Mouse (Mus musculus) intestine, embryonic 14.5 days (tissue): ENCODE results near the gene H2afx. TPM values are rescaled to one million over a fixed set of nuclear protein-coding genes. Genes with fewer than 3 reads are reported as not detected.

Experiments
- ATAC-seq: fragments of 200-750 bp; cut with Nextera tagmentation; replicated peaks from 2 replicates; pipeline ENCODE4 v1.8.0; 2017; ENCODE audit warnings: low read depth, moderate number of reproducible peaks, moderate TSS enrichment, moderate library complexity; ENCODE audit not compliant: low FRiP score, low TSS enrichment
- DNase-seq: peaks from one replicate; pipeline ENCODE4 v3.0.0-alpha.2; 2018; ENCODE audit warnings: low spot score
- H3K27ac ChIP-seq: fragments of 300-500 bp; sonication (generic); 2 replicates; pipeline ENCODE4 v1.5.1; 2014; ENCODE audit warnings: low read depth, mild to moderate bottlenecking, control low read depth
- H3K27me3 ChIP-seq: fragments of 300-500 bp; sonication (generic); replicated peaks from 2 replicates; pipeline ENCODE4 v1.6.1; 2014; ENCODE audit warnings: low read length, control low read depth; ENCODE audit not compliant: control insufficient read depth, insufficient read depth
- H3K36me3 ChIP-seq: fragments of 300-500 bp; sonication (generic); 2 replicates; pipeline ENCODE4 v1.6.1; 2014; ENCODE audit warnings: low read length, control low read depth; ENCODE audit not compliant: control insufficient read depth, insufficient read depth
- H3K4me1 ChIP-seq: fragments of 300-500 bp; sonication (generic); replicated peaks from 2 replicates; pipeline ENCODE4 v1.6.1; 2014; ENCODE audit warnings: low read length, control low read depth, mixed read lengths; ENCODE audit not compliant: control insufficient read depth, insufficient read depth
- H3K4me2 ChIP-seq: fragments of 300-500 bp; sonication (generic); 2 replicates; pipeline ENCODE4 v1.6.1; 2014; ENCODE audit warnings: low read length
- H3K4me3 ChIP-seq: fragments of 300-500 bp; sonication (generic); 2 replicates; pipeline ENCODE4 v1.5.1; 2014; ENCODE audit warnings: low read depth, low read length, control low read depth, mixed read lengths
- H3K9ac ChIP-seq: fragments of 300-500 bp; sonication (generic); 2 replicates; pipeline ENCODE4 v1.6.1; 2014; ENCODE audit warnings: mild to moderate bottlenecking, low read length
- H3K9me3 ChIP-seq: fragments of 300-500 bp; sonication (generic); 2 replicates; pipeline ENCODE4 v1.6.1; 2016; ENCODE audit warnings: low read length, control low read depth; ENCODE audit not compliant: control insufficient read depth
- WGBS: fragments of 180-500 bp; shearing (Covaris S2); extraction: QIAGEN DNeasy Blood & Tissue Kit; methylation state at CpG from one replicate; pipeline ENCODE4 v1.1.7; 2014; 5-methylcytosine and 5-hydroxymethylcytosine counted together
- polyA plus RNA-seq: library from polyadenylated mRNA; unstranded; fragments of >200 nt; fragmentation: Nextera tagmentation; extraction: Ambion mirVana; gene quantifications from 2 replicates; pipeline ENCODE4 v1.2.1, GENCODE M21; 2014

H2afx gene
- polyA plus RNA-seq, 1 experiment from 2014 or later = 302 TPM

- Histone ChIP-seq H3K9ac (no peak overlapping the region), H3K27ac (no peak overlapping the region), H3K4me2 (no peak overlapping the region), H3K4me1 (peaks cover 13% of the 10 kb centered on the region), H3K9me3 (no peaks in the 10 kb centered on the region), H3K27me3 (no peaks in the 10 kb centered on the region), H3K36me3 (peaks cover 28% of the 10 kb centered on the region), H3K4me3 (no peak overlapping the region)
- 63% methylated on average over 3 of the region's 3 CpGs for WGBS
- ATAC-seq = no peak
- DNase-seq = no peak
Measured at GRCm38 (mm10) chr9:44342173-44342572, 7.7 kb downstream of the H2afx start.

- peaks cover 9% of the 10 kb centered on the region for H3K4me1 ChIP-seq
- 86% methylated on average over 1 of the region's 1 CpGs for WGBS
- H3K36me3 ChIP-seq = peaks cover 28% of the 10 kb centered on the region
- ATAC-seq = no peak
- H3K4me2 ChIP-seq = peak overlapping the region; percentile 68
- no peaks in the 10 kb centered on the region for H3K27me3 ChIP-seq
- H3K9me3 ChIP-seq = no peaks in the 10 kb centered on the region
- no peak overlapping the region for H3K9ac ChIP-seq
- H3K4me3 ChIP-seq = no peak overlapping the region
- 0 out of 2 replicates have a peak overlapping the region, but pooled peaks have one; percentile 29 for H3K27ac ChIP-seq
- DNase-seq = no peak
Measured at GRCm38 (mm10) chr9:44342605-44343004, 8.1 kb downstream of the H2afx start.

- ATAC-seq = no peak
- H3K4me1 ChIP-seq = peaks cover 9% of the 10 kb centered on the region
- WGBS = 8% methylated on average over 6 of the region's 6 CpGs
- peaks cover 33% of the 10 kb centered on the region for H3K36me3 ChIP-seq
- no peaks in the 10 kb centered on the region for H3K27me3 ChIP-seq
- H3K4me2 ChIP-seq = peak overlapping the region; percentile 68
- no peaks in the 10 kb centered on the region for H3K9me3 ChIP-seq
- peak overlapping the region; percentile 63 for H3K4me3 ChIP-seq
- peak overlapping the region; percentile 94; the same call in 1 of the 2 replicates for H3K27ac ChIP-seq
- peak overlapping the region; percentile 67 for H3K9ac ChIP-seq
- DNase-seq = peak; percentile 56
Measured at GRCm38 (mm10) chr9:44343290-44343689, 8.8 kb downstream of the H2afx start.

- H3K9ac ChIP-seq = peak within 1 kb of the TSS; percentile 67
- H3K4me3 ChIP-seq = peak within 1 kb of the TSS; percentile 63
- peaks cover 9% of the 10 kb centered on the region for H3K4me1 ChIP-seq
- H3K27me3 ChIP-seq = no peaks in the 10 kb centered on the region
- ATAC-seq = peak; percentile 97
- DNase-seq = peak; percentile 97
- peak within 1 kb of the TSS; percentile 94 for H3K27ac ChIP-seq
- WGBS = under 1% methylated on average over 39 of the region's 39 CpGs
- peaks cover 33% of the 10 kb centered on the region for H3K36me3 ChIP-seq
- no peaks in the 10 kb centered on the region for H3K9me3 ChIP-seq
- peak within 1 kb of the TSS; percentile 68 for H3K4me2 ChIP-seq
Measured at GRCm38 (mm10) chr9:44343781-44344421, 9.4 kb downstream of the H2afx start, which contains the start of gene Hmbs. TSS of gene Hmbs (minus strand) at chr9:44344228.

- Histone ChIP-seq H3K4me3 (no peak overlapping the region), H3K4me2 (no peak overlapping the region), H3K4me1 (peaks cover 9% of the 10 kb centered on the region), H3K9me3 (no peaks in the 10 kb centered on the region), H3K9ac (no peak overlapping the region), H3K27ac (no peak overlapping the region), H3K36me3 (peaks cover 48% of the 10 kb centered on the region), H3K27me3 (no peaks in the 10 kb centered on the region)
- no peak for DNase-seq
- WGBS = 87% methylated on average over 6 of the region's 6 CpGs
- ATAC-seq = no peak
Measured at GRCm38 (mm10) chr9:44345570-44346433, 11.3 kb downstream of the H2afx start.

GRCm38 (mm10) chr9:44347166-44347565 is 12.7 kb downstream of the H2afx start:
- H3K27ac ChIP-seq = no peak overlapping the region
- H3K4me3 ChIP-seq = no peak overlapping the region
- no peak overlapping the region for H3K4me2 ChIP-seq
- no peak for ATAC-seq
- H3K9me3 ChIP-seq = no peaks in the 10 kb centered on the region
- H3K9ac ChIP-seq = no peak overlapping the region
- H3K36me3 ChIP-seq = peaks cover 57% of the 10 kb centered on the region
- WGBS = 90% methylated on average over 9 of the region's 9 CpGs
- H3K4me1 ChIP-seq = peaks cover 9% of the 10 kb centered on the region
- DNase-seq = no peak
- no peaks in the 10 kb centered on the region for H3K27me3 ChIP-seq

GRCm38 (mm10) chr9:44347621-44348020 is 13.1 kb downstream of the H2afx start:
- DNase-seq (no peak), ATAC-seq (no peak)
- Histone ChIP-seq H3K27me3 (no peaks in the 10 kb centered on the region), H3K9ac (no peak overlapping the region), H3K27ac (no peak overlapping the region), H3K4me1 (peaks cover 6% of the 10 kb centered on the region), H3K9me3 (no peaks in the 10 kb centered on the region), H3K36me3 (peaks cover 61% of the 10 kb centered on the region), H3K4me2 (no peak overlapping the region), H3K4me3 (no peak overlapping the region)
- WGBS = 92% methylated on average over 4 of the region's 4 CpGs

- Histone ChIP-seq H3K9ac (no peak overlapping the region), H3K36me3 (peaks cover 70% of the 10 kb centered on the region), H3K9me3 (no peaks in the 10 kb centered on the region), H3K27ac (no peak overlapping the region), H3K4me2 (no peak overlapping the region), H3K4me1 (no peaks in the 10 kb centered on the region), H3K27me3 (no peaks in the 10 kb centered on the region), H3K4me3 (no peak overlapping the region)
- no peak for ATAC-seq
- no peak for DNase-seq
- 98% methylated on average over 4 of the region's 4 CpGs for WGBS
Measured at GRCm38 (mm10) chr9:44348546-44348945, 14.1 kb downstream of the H2afx start.
